Mouse (Mus musculus): Measurements from ENCODE around the gene Tomm70a.
"Not testable (repeated sequence)": the region's sequence is repeated elsewhere in the genome, so short reads cannot be mapped to it uniquely, and the experiment has no call there.

Tomm70a gene

DNA sequence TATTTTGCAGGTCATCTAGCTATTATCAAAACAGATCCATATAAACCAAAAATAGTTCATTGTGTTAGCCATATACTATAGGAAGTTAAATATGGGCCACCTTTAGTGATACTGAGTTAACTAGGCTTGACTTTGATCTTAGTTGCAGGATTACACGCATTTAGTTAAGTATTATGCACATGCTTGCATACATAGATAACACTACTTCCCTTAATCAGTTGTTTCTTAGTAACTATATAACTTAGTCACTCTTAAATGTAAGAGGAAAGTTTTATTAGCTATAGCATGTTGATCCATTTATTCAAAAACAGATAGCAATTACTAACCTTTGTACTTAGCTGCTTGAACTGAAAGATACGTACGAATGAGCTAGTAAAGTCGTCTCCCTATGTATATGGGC, 29.9 kb downstream of the Tomm70a start:
- no peak for DNase-seq

DNA sequence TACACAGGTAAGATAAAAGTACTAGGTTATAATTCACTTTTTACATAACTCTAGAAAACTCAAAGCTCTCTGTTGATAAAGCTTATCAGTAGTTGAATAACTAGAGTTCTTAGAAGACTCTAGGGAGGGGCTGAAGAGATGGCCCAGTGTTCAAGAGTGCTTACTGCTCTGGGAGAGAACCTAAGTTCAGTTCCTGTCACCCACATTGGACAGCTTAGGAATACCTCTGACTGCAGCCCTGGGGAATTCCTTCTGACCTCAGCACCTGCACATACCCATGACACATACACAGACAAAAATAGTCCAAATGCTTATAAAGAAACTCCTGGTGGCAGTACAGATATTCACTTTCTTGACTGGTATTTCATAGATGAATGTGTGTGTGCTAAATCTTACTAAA, 34.4 kb downstream of the Tomm70a start:
- DNase-seq, result no peak

DNA sequence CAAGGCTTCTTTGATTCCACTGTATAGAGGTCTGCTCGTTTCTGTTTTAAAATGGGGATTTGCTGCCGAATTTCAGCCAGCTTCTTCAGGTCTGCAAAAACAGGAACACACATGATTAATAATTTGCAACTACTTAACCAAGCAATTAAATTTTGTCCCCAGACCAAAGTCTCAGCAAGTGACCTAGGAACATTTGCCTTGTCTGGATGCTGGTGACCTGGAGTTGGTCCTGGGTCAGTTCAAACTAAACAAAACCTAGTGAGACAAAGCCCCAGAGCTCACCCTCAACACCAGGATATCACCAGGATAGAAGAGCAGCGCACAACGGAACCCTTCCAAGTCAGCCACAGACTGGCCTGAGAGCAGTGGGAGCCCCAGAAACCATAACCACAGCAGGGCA, 35.6 kb downstream of the Tomm70a start:
- no peak for DNase-seq

DNA sequence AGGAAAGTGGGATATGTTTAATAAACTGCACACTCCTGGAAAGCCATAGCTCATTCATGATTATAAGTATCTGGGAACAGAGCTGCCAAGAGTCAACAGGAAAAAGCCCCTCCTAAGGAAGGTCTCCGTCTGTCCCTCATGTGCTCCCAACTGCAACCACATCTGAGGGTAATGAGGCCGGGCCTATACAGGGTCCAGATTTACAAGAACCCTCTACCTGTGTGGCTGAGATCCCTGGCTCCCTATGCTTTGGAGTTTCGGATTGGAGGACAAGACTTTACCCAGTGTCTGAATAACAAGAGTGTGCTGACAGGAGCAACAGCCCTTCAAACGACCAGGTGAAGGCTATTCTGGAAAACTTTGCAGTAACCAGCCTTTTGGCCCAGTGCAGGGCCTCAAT, 36.2 kb downstream of the Tomm70a start:
- no peak for DNase-seq

DNA sequence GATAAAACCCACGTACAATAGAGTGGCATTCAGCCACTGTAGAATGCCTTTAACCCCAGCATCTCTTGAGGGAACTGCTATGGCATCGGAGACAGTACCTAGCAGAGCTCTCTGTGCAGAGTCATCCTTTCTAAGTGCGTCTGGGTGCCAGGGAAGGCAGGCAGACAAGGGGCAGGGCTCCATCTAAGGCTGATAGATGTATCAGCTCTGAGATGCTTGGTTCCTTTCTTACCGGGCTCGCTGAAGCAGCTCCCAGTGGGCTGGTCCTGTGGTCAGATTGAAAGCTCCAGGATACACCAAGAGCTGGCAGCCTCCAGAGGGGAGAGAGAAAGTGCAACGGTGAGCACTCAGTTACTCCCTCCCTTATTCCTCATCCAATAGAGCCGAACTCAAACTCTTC, 38.3 kb downstream of the Tomm70a start:
- DNase-seq, result peak; percentile 24

DNA sequence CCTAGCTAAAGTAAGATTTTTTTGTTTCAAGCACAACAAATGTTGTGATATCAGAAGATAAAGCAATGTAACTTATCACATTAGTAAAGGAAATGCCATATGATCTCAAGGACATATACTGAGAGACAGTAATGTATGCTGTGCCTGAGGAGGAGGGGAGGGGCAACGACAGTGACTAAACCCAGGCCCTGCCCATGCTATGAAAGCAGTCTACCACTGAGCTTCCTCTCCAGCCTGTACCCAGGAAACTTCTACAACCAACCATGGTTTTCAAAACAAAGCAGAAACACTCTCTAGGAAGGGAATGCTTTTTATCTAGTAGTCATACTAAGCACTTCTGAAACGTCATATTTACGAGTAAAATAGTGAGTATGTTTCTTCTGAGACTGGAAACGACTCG, 41.3 kb downstream of the Tomm70a start:
- no peak for DNase-seq

DNA sequence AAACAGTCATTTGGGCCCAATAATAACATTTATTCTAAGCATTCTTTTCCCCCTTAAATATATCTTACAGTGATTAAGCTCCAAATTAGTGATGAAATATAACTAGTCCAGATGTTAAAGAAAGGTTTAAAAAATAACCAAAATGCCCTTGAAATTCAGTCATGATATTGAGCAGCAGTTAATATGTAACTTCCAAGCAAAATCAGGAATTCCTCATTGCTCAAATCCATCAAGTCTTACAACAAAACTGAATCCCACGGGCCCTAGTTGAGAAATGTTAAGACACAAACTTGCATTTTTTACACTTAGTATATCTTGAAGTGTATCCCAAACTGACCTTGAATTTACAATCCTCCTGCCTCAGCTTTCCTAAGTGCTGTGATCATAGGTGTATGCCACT, 42.2 kb downstream of the Tomm70a start:
- no peak for DNase-seq

DNA sequence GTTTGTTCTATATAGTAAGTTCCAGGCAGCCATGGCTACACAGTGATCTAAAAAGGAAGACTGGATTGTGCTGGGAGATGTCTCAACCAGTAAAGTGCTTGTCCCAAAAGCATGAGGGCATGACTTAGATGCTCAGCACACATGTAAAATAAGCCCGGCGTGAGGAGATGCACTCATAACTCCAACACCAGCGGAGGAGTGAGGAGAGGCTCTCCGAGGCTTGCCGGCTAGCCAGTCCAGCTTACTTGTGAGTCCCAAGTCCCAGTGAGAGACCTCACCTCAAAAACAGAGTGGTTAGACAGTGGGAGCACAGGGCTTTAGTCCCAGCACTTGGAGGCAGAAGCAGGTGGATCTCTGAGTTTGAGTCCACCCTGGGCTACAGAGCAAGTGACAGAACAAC, 43.7 kb downstream of the Tomm70a start:
- no peak for DNase-seq

DNA sequence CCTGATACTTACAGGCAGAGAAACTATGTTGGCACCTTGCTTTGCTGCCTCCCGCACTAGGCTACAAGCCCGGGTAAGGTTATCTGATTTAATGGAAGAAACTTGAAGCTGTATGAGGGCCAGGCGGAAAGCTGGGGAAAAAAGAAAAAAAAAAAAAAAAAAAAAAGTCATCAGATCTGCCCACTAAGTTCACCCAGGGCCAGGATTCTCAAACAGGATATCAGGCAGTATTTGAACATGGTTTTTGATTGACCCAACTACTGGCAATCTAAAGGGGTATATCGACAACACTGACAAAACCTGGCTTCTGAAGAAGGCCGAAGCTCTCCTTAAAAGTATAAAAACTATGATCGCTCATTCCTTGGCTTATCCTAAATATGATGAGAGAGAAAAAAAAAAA, 44.6 kb downstream of the Tomm70a start:
- DNase-seq, result no peak

DNA sequence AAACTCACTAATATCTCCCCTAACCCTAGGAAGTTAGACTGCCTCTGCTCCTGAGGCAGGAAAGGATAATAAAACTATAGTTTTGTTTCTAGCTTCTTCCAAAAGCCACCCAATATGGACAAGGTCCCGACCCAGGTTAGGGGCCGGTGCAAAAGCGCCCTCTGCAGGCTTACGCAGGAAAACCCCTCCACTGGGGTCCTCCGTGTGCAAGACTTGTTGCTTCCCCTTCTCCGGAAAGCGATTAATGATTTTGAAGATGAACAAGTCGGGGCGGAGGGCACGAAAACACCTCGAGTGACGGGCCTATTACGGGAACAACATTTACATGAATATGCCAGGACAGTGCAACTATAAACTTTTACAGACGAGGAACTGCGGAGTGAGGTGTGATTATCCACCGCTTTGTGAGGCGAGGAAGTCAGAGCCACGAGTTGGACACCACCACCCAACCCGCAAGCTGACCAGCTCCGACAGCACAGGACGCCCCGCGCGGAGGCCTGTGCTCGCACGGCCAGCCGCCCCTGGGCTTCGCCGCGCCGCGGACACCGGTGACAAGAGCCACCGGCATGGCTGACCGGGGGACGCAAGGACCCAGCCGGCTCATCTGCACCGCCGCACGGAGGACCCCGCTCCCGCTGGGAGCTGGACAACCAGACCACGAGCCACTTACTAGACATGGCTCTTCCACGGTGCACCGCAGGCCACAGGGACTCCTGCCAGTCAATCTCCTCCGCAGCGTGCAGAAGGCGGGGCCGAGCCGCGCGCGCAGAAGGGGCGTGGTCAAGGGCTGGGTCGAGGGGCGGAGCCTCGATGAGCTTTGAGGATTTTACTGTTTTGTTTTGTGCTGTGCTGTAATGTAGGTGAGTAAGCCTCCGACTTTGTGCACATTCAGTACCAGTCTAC, 45.4 kb downstream of the Tomm70a start, which contains the start of gene Nit2:
TSS of gene Nit2 (minus strand) at position 731 of the 903 bp plus-strand sequence.
- peak; percentile 95 for DNase-seq

DNA sequence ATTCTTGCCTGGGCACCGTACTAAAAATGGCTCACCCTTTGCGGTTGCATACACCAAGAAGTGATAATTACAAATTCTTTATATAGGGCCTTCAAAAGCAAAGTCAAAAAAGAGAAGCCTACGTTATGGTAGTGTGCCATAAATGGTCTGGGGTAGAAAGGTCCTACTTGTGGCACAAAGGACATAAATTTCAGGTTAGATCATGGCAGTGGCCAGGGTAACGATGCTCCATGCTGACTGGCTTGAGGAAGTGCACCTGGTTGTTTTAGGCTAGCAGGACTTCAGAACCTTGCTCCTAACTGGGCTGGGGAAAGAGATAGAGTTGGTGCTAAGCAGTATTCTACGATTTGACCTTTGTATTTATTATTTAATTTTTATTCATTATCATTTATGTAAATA, 46.0 kb downstream of the Tomm70a start:
- no peak for DNase-seq

DNA sequence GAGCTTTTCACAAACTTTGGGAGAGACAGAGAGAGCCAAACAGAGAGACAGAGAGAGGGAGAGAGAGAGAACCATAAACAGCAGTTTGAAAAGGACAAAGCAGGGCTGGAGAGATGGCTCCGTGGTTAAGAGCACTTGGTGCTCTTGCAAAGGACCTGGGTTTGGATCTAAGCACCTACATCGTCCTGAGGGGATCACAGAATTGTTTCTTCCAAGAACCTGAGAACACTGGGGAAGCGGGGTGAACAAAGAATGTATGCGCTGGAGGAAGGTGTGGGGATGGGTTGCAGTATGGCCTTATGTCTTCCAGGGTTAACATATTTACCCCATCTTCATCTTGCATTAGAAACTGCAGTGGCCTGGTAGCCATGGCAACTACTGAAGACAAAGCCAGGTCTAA, 46.7 kb downstream of the Tomm70a start:
- DNase-seq, result no peak

DNA sequence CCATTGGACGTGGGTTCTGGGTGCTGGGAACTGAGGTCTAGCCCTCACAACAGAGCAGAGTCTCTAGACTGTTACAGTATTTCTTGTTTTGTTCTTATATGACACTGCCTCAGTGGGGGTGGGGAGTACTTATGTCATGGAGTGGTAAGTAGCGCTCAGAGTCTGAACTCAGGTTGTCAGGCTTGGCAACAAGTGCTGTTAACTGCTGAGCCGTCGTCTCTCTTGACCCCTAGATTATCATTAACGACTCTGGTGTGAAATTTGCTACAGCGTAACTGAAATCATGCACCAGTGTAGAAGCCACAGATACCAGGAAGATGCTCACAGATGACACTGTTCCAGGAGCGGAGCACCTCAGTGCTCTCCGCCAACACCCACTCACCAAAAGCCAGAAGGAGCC, 49.7 kb downstream of the Tomm70a start:
- DNase-seq, result no peak

DNA sequence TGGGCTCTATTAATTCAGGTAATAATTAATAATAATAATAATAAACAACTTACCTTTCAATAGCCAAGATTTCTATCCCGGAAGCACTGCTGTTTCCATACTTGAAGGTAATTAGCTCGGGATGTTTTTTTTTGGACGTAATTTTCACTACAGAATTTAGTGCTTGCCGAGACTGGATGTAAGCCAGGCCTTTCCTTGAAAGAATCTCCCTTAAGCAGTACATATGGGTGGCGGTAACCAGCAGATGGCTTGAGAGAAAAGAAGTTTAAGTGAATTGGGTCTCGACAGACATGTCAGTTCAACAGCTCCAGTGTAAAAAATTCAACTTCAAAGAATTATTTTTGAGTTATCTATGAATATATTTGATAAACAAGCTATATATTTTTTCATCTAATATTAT, 50.1 kb downstream of the Tomm70a start:
- no peak for DNase-seq

DNA sequence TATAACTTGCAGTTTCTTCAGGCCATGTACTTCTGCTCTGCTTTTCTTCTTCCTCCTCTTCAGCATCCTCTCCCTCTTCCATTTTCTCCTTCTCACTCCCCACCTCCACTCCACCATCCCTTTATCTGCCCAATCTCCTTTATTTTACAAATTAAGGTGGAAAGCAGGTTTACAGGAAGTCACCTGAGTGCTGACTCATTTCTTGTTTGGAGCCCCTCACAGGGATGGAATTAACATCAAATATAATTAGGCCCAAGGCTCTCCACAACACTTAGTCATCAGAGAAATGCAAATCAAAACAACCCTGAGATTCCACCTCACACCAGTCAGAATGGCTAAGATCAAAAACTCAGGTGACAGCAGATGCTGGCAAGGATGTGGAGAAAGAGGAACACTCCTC, 53.0 kb downstream of the Tomm70a start:
- not testable (repeated sequence) for DNase-seq

DNA sequence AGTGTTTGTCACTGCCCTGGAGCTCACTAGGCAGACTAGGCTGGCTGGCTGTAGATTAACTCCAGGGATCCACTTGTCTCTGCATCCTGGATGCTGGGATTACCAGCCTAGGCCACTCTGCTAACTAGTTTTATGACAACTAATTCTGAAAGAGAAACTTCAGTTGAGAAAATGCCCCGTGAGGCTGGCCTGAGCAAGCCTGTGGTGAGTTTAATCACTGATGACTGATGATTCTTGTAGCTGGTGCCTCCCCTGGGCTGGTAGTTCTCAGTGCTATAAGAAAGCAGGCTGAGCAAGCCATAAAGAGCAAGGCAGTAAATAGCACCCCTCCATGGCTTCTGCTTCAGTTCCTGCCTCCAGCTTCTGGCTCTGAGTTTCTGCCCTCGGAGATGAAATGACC, 54.2 kb downstream of the Tomm70a start:
- DNase-seq, result no peak

DNA sequence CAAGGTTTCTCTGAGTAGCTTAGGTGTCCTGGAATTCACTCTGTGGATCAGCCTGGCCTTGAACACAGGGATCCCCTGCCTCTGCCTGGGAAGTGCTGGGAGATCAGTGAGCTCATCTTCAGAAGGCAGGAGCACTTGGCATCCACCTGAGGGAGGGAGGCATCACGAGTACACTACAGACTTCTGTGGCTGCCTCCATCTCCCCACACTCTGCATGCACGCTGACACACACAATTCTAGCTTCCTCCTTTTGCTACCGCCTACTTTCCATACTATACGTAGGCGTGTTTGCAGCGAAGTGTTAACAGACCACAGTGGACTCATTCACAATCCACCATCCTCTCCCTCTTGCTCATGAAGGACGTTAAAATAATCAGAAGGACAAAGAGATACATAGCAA, 54.8 kb downstream of the Tomm70a start:
- no peak for DNase-seq

DNA sequence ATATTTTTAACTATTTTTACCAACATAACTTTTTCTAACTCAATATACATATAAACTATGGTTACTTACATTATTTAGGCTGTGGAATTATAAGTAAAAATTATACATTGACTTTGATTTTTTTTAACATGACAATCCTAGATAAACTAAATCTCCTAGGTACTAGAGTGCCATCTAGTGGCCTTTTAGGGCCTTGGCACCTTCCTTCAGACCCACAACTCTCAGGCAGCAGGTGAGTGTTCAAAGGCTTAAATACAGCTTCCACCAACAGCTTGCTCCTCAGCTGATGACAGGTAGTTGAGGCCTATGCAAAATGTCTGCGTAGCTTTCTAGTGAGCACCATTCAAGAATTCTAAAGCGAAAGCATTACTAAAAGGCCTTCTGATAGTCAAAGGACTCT, 55.8 kb downstream of the Tomm70a start:
- peak; percentile 38 for DNase-seq

DNA sequence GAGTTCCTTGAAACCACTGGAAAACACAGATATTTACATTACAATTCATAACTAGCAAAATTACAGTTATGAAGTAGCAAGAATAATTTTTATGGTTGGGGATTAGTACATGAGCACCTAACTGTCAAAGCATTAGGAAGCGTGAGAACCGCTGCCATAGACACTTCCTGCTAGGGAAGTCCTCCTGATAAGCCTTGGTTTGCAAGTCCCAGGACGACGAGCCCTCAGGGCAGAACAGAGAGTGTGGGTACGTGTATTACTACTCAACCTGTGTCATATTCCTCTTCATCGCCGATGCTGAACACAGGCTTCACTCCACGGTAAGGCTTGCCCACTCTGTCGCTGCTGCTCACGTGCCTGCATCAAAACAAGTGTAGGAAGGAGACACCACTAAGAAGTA, 56.2 kb downstream of the Tomm70a start:
- no peak for DNase-seq

DNA sequence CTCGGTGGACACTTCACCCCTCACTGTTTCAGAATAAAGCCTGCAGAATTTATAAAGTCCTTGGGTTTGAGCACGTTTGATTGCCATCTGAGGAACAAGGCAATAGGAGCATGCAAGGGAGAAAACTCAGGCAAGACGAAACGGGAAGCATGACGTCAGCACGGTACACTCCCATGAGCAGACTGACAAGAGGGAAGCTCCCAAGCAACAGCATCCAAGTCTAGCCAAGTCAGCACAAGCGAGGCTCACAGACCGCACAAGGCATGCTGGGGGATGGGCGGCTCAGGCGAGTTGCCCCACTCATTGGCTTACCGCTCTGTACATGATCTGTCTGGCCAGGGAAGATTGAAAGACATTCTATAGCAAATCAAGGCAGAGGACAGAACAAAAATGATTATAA, 59.7 kb downstream of the Tomm70a start:
- no peak for DNase-seq

DNA sequence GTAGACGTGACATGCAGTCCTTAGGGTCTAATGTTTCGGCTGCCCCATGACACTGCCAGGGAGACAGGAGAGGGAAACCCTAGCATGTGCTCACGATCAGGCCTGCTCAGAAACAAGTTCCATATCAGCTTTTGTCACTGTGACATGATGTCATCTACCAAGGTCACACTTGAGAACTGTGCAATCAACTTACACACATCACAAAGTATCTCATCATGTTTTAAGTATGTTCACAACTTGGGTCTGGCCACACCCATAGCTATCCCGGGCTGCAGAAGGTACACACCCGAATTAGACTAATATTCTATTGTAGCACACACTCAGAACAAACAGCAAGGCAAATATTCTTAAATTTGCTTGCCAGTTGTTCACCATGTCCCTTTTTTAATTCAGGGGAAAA, 60.5 kb downstream of the Tomm70a start:
- no peak for DNase-seq

DNA sequence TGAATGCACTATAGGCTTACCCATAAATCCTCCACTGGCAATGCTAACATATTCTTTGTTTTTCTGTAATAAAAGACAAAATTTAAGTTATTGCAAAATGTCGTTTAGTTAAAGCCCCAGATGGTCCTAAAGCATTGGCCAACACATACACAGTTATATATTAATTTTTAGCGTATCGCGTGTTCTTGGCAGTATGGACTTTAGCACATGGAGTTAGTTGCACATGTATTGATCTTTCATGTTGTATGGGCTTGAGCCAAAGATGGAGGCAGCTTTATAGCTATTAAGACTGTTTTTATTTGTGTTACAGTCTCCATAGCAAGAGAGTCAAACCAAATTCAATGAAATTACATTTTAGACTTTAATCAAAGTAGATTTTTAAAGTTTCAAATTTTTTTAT, 65.1 kb downstream of the Tomm70a start:
- DNase-seq, result no peak

DNA sequence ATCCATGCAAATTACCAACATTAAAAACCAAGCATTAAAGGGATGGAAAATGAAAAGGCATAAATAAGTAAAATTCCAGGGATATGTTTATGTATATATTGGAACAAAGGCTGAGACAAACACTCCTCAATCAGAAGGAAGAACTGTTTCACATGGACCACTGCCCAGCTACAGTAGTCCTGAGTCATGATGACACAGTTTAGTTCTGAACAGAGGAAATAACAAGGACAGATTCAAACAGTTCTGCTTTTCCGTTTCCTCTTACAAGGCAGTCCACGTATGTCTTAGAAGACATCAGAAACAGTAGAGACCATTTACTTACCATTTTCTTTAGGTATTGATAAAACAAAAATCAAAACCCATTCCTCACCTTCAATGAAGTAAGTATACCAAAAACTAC, 68.0 kb downstream of the Tomm70a start:
- no peak for DNase-seq

DNA sequence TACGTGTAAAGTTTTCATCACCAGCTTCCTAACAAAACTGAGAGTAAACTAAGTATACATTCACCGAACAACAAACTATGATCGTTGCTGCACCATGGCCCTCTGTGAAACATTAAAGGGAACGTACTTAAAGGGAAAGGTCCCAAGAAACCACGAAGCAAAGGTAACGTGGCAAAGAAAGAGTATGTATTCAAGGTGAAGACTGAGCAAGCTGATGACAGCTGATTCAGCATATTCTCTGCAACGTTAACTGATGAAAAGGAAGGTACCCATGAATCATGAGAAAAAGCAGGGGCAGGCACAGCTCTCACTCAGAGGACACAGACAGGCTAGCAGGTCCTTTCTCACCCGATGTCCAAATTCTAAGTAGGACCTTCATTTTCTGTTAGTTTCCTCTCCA, 68.9 kb downstream of the Tomm70a start:
- DNase-seq, result no peak

DNA sequence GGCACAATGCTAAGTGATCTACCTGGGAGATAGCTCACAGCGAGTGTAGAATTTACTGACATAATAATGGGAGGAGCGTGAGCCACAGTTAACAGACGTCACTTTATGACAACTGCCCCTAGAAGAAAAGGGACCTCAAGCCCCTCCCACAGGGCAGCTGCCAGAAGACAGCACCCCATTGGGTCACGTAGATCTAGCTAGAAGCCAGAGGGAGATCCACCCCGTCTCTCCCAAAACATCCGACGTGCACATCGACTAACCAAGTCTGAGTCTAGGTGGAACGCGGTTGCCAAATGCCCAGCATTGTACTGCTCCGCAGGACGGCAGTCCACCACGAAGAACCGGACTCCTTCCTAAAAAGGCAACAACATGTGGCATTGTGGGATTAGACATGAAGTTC, 69.7 kb downstream of the Tomm70a start:
- DNase-seq, result no peak

Data from lung, postnatal 10 days (tissue).